Mouse (Mus musculus): ENCODE results near the gene Sik3. TPM values are rescaled to one million over a fixed set of nuclear protein-coding genes. Genes with fewer than 3 reads are reported as not detected.

The Sik3 gene
- polyA plus RNA-seq, 1 experiment from 2014 or later = 5.2 TPM

DNA sequence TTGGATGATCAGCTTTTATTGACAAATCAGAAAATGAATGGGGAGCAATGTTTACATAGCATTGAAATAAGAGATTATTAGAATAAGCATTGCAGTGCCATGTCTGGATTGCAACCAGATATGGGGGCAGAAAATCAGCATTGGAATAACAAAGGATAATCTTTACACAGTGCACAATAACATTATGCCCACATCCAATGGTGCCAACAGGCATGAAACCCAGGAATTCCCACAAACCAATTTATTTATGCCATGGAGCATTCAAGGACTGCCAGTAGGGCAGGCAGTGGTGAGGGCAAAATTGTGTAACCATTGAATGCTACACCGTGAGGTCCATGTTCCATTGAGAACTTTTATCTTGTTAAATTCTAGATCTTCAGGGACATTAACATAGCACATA, 129.4 kb downstream of the Sik3 start:
- H3K9ac ChIP-seq (ENCODE audit: low read length) = no peak overlapping the region
- H3K27me3 ChIP-seq (ENCODE audit: control insufficient read depth, insufficient read depth, low read depth, low read length) = no peaks in the 10 kb centered on the region
- H3K4me3 ChIP-seq (ENCODE audit: low read length) = no peak overlapping the region
- H3K4me2 ChIP-seq (ENCODE audit: low read depth, low read length) = no peak overlapping the region
- 76% methylated on average over 1 of the region's 1 CpGs for WGBS
- H3K36me3 ChIP-seq (ENCODE audit: control insufficient read depth, insufficient read depth, low read length) = no peaks in the 10 kb centered on the region
- H3K4me1 ChIP-seq (replicated peaks; ENCODE audit: control insufficient read depth, insufficient read depth, low read length) = peaks cover 5% of the 10 kb centered on the region
- no peak overlapping the region for H3K27ac ChIP-seq (ENCODE audit: low read length)
- no peak for ATAC-seq (ENCODE audit: low read depth)
- no peaks in the 10 kb centered on the region for H3K9me3 ChIP-seq (ENCODE audit: control insufficient read depth, low read length)

DNA sequence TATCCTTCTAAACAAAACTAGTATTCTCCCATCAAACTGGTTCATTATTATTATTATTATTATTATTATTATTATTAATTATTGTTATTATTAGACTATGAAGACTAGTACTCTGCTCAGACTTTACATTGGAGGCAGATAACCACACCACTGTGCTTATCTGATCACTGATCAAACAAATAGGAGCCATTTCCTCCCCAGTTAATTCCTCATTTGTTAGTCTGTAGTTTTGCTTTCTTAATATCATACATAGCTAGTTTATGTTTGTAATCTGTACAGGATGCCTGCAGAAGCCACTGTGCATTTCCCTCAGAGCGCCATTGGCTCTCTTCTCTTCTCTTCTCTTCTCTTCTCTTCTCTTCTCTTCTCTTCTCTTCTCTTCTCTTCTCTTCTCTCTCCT, 129.9 kb downstream of the Sik3 start:
- H3K4me3 ChIP-seq (ENCODE audit: low read length) = no peak overlapping the region
- H3K9me3 ChIP-seq (ENCODE audit: control insufficient read depth, low read length) = no peaks in the 10 kb centered on the region
- no peak overlapping the region for H3K27ac ChIP-seq (ENCODE audit: low read length)
- no peak overlapping the region for H3K4me2 ChIP-seq (ENCODE audit: low read depth, low read length)
- WGBS = 90% methylated on average over 1 of the region's 1 CpGs
- ATAC-seq (ENCODE audit: low read depth) = no peak
- no peaks in the 10 kb centered on the region for H3K27me3 ChIP-seq (ENCODE audit: control insufficient read depth, insufficient read depth, low read depth, low read length)
- H3K9ac ChIP-seq (ENCODE audit: low read length) = no peak overlapping the region
- no peaks in the 10 kb centered on the region for H3K36me3 ChIP-seq (ENCODE audit: control insufficient read depth, insufficient read depth, low read length)
- H3K4me1 ChIP-seq (replicated peaks; ENCODE audit: control insufficient read depth, insufficient read depth, low read length) = peaks cover 5% of the 10 kb centered on the region

DNA sequence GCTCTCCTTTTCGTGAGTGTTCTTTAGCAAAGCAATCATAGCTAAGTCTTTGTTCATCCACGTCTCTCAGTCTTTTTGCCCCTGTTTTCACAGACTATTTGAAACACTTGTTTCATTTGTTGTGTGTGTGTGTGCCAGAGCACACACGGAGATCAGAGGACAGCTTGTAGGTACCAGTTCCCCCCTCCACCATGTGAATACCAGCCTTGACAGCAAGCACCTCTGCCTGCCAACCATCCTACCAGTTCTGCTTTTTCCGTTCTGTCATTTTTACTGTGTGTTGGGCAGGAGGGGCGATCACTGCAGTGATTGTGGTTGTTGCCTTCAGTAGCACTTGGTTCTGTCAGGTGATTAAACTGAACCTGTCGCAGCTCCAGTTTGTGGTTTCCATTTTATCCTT, 132.4 kb downstream of the Sik3 start:
- no peak overlapping the region for H3K9ac ChIP-seq (ENCODE audit: low read length)
- no peaks in the 10 kb centered on the region for H3K36me3 ChIP-seq (ENCODE audit: control insufficient read depth, insufficient read depth, low read length)
- no peaks in the 10 kb centered on the region for H3K9me3 ChIP-seq (ENCODE audit: control insufficient read depth, low read length)
- H3K27ac ChIP-seq (ENCODE audit: low read length) = no peak overlapping the region
- H3K4me1 ChIP-seq (replicated peaks; ENCODE audit: control insufficient read depth, insufficient read depth, low read length) = peaks cover 5% of the 10 kb centered on the region
- no peak overlapping the region for H3K4me3 ChIP-seq (ENCODE audit: low read length)
- no peak for ATAC-seq (ENCODE audit: low read depth)
- no peak overlapping the region for H3K4me2 ChIP-seq (ENCODE audit: low read depth, low read length)
- WGBS = 76% methylated on average over 6 of the region's 6 CpGs
- H3K27me3 ChIP-seq (ENCODE audit: control insufficient read depth, insufficient read depth, low read depth, low read length) = no peaks in the 10 kb centered on the region

DNA sequence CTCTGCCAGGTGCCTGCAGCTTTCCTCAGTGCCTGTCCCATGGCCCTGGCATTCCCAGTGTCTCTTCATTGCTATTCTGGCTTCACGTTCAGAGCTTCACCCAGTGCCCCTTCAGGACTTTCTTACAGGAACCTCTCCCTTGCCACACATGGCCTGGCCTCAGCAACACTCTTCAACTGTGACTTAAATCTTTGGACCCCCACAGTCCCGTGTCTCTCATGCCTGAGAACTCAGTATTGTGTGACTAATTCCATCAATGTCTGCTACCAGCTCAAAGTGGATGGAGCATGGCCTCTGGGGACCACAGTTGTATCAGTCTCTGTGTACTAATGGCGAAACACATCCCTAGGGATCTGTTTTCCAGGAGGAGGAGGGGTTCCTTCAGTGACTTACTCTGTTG, 133.8 kb downstream of the Sik3 start:
- H3K9me3 ChIP-seq (ENCODE audit: control insufficient read depth, low read length) = no peaks in the 10 kb centered on the region
- H3K36me3 ChIP-seq (ENCODE audit: control insufficient read depth, insufficient read depth, low read length) = no peaks in the 10 kb centered on the region
- no peak overlapping the region for H3K4me3 ChIP-seq (ENCODE audit: low read length)
- no peak overlapping the region for H3K27ac ChIP-seq (ENCODE audit: low read length)
- peaks cover 19% of the 10 kb centered on the region for H3K4me1 ChIP-seq (replicated peaks; ENCODE audit: control insufficient read depth, insufficient read depth, low read length)
- WGBS = 75% methylated on average over 3 of the region's 3 CpGs
- no peak overlapping the region for H3K4me2 ChIP-seq (ENCODE audit: low read depth, low read length)
- H3K27me3 ChIP-seq (ENCODE audit: control insufficient read depth, insufficient read depth, low read depth, low read length) = no peaks in the 10 kb centered on the region
- ATAC-seq (ENCODE audit: low read depth) = no peak
- H3K9ac ChIP-seq (ENCODE audit: low read length) = no peak overlapping the region

DNA sequence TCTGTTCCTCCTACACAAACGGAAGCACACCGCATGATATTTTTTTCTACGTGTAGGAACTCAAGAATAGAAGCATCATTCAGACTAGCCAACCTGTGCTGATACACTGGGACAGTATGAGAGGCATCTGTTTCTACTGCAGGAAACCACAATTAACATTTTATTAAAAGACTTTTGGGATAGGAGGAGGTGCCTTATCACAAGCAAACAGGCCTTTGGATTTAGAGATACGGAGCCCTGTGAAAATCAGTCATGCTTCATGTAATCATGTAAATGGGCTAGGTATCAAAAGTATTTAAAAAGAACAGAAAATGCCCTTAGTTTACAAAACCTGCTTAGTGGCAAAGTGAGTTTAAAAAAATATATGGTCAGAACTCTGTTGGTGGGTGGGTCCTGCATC, 136.1 kb downstream of the Sik3 start:
- H3K27me3 ChIP-seq (ENCODE audit: control insufficient read depth, insufficient read depth, low read depth, low read length) = no peaks in the 10 kb centered on the region
- 90% methylated on average over 4 of the region's 4 CpGs for WGBS
- H3K36me3 ChIP-seq (ENCODE audit: control insufficient read depth, insufficient read depth, low read length) = no peaks in the 10 kb centered on the region
- no peak overlapping the region for H3K4me2 ChIP-seq (ENCODE audit: low read depth, low read length)
- no peak overlapping the region for H3K4me3 ChIP-seq (ENCODE audit: low read length)
- peaks cover 20% of the 10 kb centered on the region for H3K4me1 ChIP-seq (replicated peaks; ENCODE audit: control insufficient read depth, insufficient read depth, low read length)
- no peak overlapping the region for H3K27ac ChIP-seq (ENCODE audit: low read length)
- ATAC-seq (ENCODE audit: low read depth) = no peak
- H3K9me3 ChIP-seq (ENCODE audit: control insufficient read depth, low read length) = no peaks in the 10 kb centered on the region
- no peak overlapping the region for H3K9ac ChIP-seq (ENCODE audit: low read length)

DNA sequence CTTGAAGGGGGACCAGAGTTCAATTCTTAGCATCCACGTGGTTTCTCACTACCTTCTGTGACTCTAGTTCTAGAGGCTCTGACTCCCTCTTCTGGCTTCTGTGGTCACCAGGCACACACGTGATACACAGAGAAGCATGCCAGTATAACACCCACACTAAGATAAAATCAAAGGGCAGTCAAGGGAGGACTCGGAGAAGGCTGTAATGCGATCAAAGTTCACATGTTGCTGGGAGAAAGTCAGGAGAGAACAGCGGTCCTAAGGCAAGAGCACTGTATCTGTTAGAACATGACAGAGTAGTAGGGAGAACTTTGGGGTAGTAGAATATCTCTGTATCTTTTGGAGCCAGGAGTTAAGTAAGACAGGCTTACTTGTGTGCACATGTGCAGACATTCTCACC, 136.8 kb downstream of the Sik3 start:
- H3K4me3 ChIP-seq (ENCODE audit: low read length) = no peak overlapping the region
- no peak overlapping the region for H3K9ac ChIP-seq (ENCODE audit: low read length)
- no peaks in the 10 kb centered on the region for H3K36me3 ChIP-seq (ENCODE audit: control insufficient read depth, insufficient read depth, low read length)
- no peaks in the 10 kb centered on the region for H3K9me3 ChIP-seq (ENCODE audit: control insufficient read depth, low read length)
- H3K4me1 ChIP-seq (replicated peaks; ENCODE audit: control insufficient read depth, insufficient read depth, low read length) = peaks cover 21% of the 10 kb centered on the region
- H3K4me2 ChIP-seq (ENCODE audit: low read depth, low read length) = no peak overlapping the region
- H3K27me3 ChIP-seq (ENCODE audit: control insufficient read depth, insufficient read depth, low read depth, low read length) = no peaks in the 10 kb centered on the region
- WGBS = 79% methylated on average over 5 of the region's 5 CpGs
- H3K27ac ChIP-seq (ENCODE audit: low read length) = no peak overlapping the region; the same call in 1 of the 2 replicates
- ATAC-seq (ENCODE audit: low read depth) = no peak

DNA sequence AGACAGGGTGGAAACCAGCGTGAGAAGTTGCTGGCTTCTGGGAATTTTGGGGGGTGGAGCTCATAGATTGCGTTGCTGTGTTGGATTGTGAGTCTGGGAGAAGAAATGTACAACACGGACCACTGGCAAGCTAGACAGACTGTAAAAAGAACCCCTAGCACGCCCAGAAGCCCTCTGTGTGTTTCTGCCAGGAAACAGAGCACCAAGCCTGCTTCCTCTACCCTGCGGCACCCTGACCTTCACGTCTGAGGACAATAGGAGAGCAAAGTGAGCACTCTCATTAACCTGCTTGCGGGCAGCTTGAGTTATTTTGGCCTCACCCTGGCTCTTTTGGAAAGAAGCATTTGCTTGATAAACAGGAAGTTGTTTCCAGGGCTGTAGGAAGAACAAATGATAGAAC, 137.5 kb downstream of the Sik3 start:
- Histone ChIP-seq H3K36me3 (ENCODE audit: control insufficient read depth, insufficient read depth, low read length) (no peaks in the 10 kb centered on the region), H3K4me1 (replicated peaks; ENCODE audit: control insufficient read depth, insufficient read depth, low read length) (peaks cover 28% of the 10 kb centered on the region), H3K9me3 (ENCODE audit: control insufficient read depth, low read length) (no peaks in the 10 kb centered on the region), H3K9ac (ENCODE audit: low read length) (no peak overlapping the region), H3K27ac (ENCODE audit: low read length) (peak overlapping the region; percentile 64), H3K4me3 (ENCODE audit: low read length) (no peak overlapping the region), H3K4me2 (ENCODE audit: low read depth, low read length) (no peak overlapping the region), H3K27me3 (ENCODE audit: control insufficient read depth, insufficient read depth, low read depth, low read length) (no peaks in the 10 kb centered on the region)
- peak; percentile 62; the same call in 1 of the 2 replicates for ATAC-seq (ENCODE audit: low read depth)
- 61% methylated on average over 7 of the region's 7 CpGs for WGBS

DNA sequence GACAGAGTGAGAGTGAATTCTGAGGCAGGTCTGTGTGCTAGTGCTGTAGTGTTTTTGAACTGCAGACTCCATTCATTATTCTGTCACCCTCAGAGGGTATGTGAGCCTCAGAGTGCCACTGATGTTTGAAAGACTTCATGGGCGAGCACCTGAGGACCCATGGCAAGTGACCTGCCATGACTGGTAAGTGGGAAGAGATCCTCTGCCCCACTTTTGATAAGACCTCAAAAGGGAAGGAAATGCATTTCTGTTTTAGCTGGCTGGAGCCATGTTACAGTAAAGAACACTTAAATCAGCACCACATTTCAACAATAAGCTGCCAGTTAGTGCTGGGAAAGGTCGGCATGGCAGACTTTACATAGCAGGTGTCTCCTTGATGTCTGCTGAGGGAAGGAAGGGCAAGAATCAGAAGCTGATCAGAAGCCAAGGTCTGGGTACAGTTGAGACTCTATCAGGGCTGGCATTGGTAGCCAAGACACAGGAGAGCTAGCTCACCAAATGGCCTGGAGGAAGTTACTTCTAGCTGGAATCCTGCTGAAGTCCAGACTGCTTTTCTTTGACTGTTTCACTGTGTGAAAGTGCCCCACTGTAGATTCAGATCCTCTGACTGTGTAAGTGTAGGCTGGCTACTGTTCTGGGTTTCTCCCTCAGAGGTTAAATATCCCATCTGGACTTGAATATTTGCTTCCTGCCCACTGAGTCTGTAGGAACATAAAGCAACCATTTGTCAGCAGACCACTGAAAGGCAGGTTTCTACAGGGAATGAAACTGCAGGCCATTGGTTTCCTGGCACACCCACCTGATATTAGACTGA, 138.5 kb downstream of the Sik3 start:
- Histone ChIP-seq H3K27me3 (ENCODE audit: control insufficient read depth, insufficient read depth, low read depth, low read length) (no peaks in the 10 kb centered on the region), H3K4me3 (ENCODE audit: low read length) (no peak overlapping the region), H3K9me3 (ENCODE audit: control insufficient read depth, low read length) (no peaks in the 10 kb centered on the region), H3K27ac (ENCODE audit: low read length) (peak overlapping the region; percentile 64), H3K4me1 (replicated peaks; ENCODE audit: control insufficient read depth, insufficient read depth, low read length) (peaks cover 28% of the 10 kb centered on the region), H3K4me2 (ENCODE audit: low read depth, low read length) (no peak overlapping the region), H3K9ac (ENCODE audit: low read length) (no peak overlapping the region), H3K36me3 (ENCODE audit: control insufficient read depth, insufficient read depth, low read length) (no peaks in the 10 kb centered on the region)
- peak; percentile 31; the same call in 1 of the 2 replicates for ATAC-seq (ENCODE audit: low read depth)
- 51% methylated on average over 2 of the region's 2 CpGs for WGBS

DNA sequence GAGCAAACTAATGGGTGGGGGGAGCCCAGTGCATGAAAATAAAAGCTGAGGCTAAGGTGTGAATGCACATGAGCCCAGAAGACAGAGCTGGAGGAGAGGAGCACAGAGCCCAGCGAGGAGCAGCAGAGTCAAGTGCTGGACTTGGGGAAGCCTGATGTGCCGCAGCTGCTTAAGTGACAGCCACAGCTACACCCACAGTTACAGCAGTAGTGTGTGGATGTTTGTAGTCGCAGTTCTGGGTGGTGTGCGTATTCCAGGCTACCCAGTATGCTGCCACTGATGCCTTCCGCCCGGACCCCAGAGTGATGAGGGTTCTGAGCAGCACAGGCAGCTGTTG, 139.1 kb downstream of the Sik3 start:
- peak; percentile 64 for ATAC-seq (ENCODE audit: low read depth)
- WGBS = 60% methylated on average over 6 of the region's 6 CpGs
- H3K27ac ChIP-seq (ENCODE audit: low read length) = peak overlapping the region; percentile 64
- no peaks in the 10 kb centered on the region for H3K36me3 ChIP-seq (ENCODE audit: control insufficient read depth, insufficient read depth, low read length)
- H3K9me3 ChIP-seq (ENCODE audit: control insufficient read depth, low read length) = no peaks in the 10 kb centered on the region
- no peak overlapping the region for H3K4me3 ChIP-seq (ENCODE audit: low read length)
- H3K27me3 ChIP-seq (ENCODE audit: control insufficient read depth, insufficient read depth, low read depth, low read length) = no peaks in the 10 kb centered on the region
- H3K4me2 ChIP-seq (ENCODE audit: low read depth, low read length) = no peak overlapping the region
- H3K4me1 ChIP-seq (replicated peaks; ENCODE audit: control insufficient read depth, insufficient read depth, low read length) = peaks cover 28% of the 10 kb centered on the region
- H3K9ac ChIP-seq (ENCODE audit: low read length) = no peak overlapping the region
